Mouse (Mus musculus): Measurements from ENCODE around the gene Padi1.
A peak's percentile ranks its signal among the peaks of the same experiment; 100 is the strongest.

Padi1 gene

DNA sequence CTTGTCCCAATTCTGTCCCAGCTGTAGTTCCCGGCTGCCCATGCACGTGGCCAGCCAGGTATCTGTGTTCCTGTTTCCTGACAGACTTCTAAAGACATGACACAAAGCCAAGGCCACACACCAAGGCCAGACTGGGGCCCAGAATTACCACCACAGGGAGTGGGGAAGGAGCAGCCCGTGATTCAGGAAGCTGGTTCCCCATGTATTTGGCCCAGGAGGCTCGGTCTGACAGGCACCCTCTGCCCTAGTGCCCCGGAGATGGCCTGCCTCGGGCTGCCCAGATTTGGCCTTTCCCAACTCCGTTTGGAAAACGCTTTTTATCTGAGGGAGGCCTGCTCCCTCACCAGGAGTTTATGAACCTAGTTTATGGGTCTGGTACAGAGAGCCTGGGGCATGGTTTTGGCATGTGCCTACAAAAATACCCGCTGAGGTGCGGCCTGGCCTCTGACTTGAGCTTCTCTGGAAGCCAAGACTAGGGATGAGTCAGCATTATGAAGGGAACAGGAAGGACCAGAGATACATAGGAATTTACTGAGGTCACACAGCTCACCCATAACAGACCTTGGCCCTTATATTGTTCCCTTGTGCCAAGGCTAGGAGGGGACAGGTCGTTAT, 16.6 kb upstream of the Padi1 start:
- DNase-seq (ENCODE audit: low read depth) = no peak

DNA sequence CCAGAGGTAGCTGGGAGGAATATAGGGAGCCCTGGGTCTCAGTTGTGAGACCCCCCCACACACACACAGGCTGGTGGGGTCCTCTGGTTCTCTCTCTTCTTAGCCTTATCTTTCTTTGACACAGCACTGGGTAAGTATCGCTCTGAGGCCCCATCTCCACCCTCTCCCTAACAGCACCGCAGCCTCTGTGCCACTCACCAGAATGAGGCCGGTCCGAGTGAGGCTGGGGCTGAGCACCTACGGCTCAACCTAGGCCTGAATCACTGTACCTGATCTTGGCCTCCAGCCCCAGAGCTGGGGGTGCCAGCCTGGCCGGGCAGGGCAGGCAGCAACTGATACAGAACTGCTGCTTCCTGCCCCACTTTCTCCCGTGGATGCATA, 15.2 kb upstream of the Padi1 start:
- DNase-seq (ENCODE audit: low read depth) = no peak

DNA sequence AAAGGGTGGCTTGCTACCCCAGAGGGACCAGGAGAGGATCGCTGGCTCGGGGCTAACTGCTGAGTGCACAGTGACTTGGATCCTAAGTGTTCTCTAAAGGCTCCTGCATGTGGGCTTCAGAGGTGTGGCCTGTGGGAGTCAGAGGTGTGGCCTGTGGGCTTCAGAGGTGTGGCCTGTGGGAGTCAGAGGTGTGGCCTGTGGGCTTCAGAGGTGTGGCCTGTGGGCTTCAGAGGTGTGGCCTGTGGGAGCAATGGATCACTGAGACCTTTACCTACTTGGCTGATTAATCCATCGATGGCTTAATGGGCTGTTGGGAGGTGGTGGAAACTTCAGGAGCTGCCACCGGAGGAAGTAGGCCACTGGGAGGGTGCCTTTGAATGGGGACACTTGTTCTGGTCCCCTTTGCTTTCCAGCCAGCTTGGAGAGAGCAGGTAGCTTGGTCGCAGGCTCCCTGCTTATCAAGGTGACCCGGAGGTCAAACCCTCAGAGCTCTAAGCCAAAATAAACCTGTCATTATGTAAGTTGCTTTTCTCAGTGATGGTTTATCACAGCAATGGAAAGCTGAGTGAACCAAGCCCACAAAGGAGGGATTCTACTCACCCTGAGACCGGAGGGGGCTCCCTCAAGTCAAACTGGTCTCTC, 14.7 kb upstream of the Padi1 start:
- peak; percentile 31 for DNase-seq (ENCODE audit: low read depth)

- DNase-seq (ENCODE audit: low read depth) = peak; percentile 52
Observed at GRCm38 (mm10) chr4:140859291-140859690, 13.7 kb upstream of the Padi1 start.

GRCm38 (mm10) chr4:140857813-140858212, 12.2 kb upstream of the Padi1 start:
- no peak for DNase-seq (ENCODE audit: low read depth)

GRCm38 (mm10) chr4:140857041-140857440, 11.5 kb upstream of the Padi1 start:
- DNase-seq (ENCODE audit: low read depth) = peak; percentile 54

DNA sequence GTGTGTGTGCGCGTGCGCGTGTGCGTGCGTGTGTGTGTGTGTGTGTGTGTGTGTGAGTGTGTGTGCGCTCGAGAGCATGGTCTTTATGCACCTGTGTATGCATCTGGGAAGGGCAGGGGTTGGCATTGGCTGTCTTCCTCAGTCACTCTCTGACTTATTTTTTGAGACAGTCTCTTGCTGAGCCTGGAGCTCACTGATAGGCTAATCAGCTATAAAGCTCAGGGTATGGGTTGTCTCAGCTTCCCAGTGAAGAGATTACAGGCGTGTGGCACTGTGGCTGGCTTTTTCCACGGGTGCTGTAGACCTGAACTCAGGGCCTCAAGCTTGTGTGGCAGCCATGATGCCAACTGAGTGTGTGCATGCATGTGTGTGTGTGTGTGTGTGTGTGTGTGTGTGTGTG, 9.6 kb upstream of the Padi1 start:
- DNase-seq (ENCODE audit: low read depth) = no peak

- no peak for DNase-seq (ENCODE audit: low read depth)
Observed at GRCm38 (mm10) chr4:140854455-140854864, 8.9 kb upstream of the Padi1 start.

DNA sequence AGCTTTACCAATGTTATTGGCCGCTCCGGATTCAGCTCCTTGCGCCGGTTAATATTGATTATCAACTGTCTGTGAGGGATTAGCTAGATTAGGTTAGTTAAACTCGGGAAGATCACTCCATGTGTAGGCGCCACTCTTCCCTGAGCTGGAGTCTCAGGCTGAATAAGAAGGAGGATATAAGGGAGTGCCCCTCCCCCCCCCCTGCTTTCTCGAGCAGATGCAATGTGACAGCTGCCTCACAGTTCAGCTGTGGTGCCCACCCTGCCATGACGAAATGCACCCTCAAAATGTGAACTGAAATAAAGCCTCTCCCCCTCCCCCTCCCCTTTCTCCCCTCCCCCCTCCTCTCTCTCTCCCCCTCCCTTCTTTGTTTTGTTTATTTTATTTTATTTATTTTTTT, 8.0 kb upstream of the Padi1 start:
- no peak for DNase-seq (ENCODE audit: low read depth)

DNA sequence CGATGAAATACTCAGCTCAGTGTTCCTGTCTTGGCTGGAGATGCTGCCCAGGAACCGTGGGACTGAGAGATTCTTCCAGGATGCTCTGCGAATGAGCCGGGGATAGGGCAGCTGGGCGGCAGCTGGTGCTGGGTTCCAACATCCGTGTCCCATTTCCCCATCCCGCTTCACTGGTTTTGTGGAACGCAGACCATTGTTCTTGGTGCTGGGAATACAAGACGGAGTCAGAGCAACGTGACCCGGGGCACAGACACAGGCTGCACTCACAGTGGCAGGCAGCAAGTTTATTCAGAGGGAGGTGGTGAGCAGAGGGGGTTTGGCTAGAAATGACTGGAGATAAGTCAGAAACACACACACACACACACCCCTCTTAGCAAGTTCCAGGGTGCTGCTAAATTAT, 3.7 kb upstream of the Padi1 start:
- DNase-seq (ENCODE audit: low read depth) = no peak

DNA sequence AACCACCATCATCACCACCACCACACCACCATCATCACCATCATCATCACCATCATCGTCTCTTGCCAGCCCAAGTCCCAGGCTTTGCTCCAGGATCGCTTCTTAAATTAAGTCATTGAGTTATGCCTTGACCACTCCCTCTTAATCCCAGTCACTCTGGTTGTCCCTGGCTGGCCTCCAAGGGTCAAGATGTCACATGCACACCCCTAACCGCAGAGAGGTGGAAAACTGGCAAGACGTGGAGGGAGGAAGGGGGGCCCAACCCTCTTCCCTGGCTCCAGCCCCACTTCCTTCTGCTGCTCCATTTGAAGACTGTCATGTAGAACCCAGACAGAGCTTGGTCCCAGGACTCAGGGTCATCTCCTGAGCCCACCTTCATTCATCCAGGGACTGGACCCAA, 587 bp downstream of the Padi1 start:
- no peak for DNase-seq (ENCODE audit: low read depth)

DNA sequence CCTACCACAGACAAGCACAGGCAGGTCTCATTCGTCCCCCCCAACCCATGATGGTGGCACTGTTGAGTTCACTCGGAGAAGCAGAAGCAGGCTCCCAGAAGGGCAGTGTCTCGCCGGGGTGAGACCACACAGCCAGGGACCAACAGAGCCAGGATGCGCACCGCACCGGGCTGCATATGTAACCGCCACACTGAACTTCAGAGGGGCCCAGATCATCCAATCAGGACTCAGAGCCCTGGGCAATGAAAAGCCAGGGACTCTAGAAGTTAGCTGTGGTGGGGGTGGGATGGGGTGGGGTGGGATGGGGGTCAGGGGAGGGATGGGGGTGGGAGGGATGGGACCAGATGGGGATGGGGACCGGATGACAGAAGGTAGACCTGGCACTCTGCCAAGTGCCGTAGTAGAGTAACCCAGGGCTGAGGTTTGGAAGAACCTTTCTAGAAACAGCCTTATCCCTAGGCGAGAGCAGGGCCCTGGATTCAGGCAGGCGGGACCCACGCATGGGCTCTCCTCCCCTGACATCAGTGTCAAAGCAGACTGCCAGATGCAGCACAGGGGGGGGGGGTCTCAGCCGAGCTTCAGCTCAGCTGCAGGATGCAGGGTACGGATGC, 1.8 kb downstream of the Padi1 start:
- no peak for DNase-seq (ENCODE audit: low read depth)

DNA sequence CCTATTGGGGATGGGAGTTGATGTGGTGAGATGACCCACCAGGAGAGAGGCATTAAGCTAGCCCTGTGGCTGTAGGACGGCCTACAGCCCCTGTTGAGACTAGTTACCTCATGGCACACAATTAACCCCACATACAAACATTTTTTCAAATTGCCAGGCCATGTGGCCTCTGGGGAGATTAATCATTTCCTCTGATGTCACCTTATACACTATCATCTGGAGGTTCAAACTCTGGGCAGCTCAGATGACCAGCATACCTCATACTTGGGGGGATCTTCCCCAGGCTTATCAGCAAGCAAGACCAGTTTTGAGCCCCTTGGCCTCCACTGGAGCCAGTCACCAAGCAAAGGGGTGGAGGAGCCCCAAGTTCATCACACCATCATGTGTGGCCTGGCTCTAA, 2.7 kb downstream of the Padi1 start:
- no peak for DNase-seq (ENCODE audit: low read depth)

DNA sequence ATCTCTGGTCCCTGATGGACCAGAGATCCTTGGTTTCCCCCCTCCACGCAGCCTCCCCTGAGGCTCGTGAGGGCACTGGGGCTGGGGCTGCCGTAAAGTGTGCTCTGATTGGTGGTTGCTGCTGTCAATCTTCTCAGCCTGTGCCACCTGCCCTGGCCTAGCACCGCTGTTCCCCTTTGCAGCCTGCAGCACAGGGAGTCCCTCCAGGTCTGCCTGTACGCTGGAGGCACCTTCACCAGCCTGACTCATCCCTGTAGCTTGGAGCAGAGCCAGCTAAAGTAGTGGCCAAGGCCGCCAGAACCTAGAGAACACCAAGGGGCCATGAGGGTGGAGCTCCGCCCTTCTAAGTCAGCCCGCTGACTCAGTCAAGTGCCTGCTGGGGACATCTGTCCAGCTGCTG, 7.7 kb downstream of the Padi1 start:
- peak; percentile 40 for DNase-seq (ENCODE audit: low read depth)

DNA sequence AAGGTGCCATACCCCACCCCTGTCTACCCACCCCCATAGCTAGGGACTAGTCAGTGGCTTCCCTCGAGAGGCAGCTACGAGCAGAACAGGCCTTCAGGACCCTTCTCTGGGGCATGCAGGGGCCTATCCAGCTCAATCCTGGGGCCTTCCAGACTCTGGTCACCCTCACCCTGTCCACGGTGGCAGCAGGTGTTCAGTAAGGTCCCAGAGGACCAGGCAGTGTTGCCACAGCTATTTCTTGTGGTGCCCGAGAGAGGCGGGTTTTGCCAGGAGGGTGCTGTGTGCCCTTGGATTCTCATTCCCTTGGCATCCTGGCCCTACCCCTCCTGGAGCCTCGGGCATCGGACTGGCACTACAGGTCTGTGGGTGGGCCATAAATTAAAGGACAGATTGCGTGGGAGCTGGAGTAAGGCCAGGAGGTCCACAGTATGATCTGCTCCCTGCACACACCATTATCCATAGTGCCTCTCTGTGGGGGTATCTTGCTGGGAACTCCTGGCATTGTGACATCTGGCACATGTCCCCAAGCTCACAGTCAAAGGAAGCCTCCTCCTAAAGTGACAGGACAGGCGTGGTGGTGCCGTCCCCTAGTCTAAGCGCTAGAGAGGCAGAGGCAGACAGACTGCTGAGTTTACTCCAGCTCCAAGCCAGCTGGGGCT, 9.2 kb downstream of the Padi1 start:
- DNase-seq (ENCODE audit: low read depth) = no peak

DNA sequence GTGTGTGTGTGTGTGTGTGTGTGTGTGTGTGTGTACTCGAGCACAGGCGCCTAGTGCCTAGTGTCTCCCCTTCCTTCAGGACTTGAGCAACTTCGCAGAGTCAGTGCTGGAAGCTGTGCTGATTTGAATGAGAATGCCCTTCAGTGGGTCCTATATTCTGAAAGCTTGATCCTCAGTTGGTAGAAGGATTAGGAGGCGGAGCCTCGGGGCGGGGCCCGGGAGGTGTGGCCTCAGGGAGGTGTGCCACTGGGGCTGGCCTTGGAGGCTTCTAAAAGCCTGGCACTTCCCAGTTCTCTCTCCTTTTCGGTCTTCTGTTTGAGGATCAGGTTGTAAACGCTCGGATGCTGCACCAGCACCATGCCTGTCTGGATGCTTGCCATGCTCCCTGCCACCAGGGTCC, 9.9 kb downstream of the Padi1 start:
- DNase-seq (ENCODE audit: low read depth) = peak; percentile 42

DNA sequence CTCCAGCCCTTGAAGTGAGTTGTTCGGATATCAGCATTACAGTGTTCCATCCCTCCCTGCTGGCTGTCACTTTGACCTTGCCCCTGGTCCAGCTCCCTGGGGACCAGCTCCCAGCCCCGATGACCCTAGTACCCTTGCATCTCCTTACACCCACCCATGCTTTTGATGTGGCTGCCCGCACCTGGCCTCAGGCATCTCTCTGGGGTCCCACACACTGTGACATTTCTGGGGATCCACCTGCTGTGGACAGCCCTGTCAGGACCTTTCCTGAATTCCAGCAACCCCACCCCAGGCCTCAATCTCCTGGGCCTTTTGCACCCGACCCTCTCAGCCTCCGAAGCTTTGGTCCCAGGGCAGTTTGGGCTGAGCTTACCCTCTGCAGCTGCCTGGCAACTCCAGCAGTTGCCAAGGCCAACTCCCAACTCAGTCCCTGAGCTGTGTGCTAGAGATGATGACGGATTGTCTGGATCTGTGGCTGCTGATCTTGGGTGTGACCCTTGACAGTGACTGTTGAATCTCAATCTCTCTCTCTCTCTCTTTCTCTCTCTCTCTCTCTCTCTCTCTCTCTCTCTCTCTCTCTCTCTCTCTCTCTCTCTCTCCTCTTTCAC, 11.1 kb downstream of the Padi1 start:
- no peak for DNase-seq (ENCODE audit: low read depth)

GRCm38 (mm10) chr4:140832821-140833220, 12.8 kb downstream of the Padi1 start:
- no peak for DNase-seq (ENCODE audit: low read depth)

GRCm38 (mm10) chr4:140831808-140832207, 13.8 kb downstream of the Padi1 start:
- DNase-seq (ENCODE audit: low read depth) = no peak

DNA sequence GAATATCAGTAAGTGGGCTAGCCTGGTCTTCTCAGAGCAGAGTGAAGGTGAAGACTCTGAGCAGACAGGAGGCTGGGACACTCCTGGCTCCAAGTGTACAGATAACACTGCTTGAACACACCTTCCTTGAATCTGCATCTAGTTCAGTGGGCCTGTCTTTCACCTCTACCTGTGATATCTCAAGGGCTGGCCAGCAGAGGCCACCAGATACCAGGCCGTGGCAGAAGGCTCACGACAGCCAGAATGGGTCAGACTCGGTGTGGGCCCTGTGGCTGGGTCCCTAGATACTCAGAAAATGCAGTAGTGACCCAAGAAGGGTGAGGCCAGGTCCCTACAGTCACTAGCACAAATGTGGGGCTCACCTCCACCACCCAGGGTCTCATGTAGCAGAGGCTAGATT, 18.3 kb downstream of the Padi1 start:
- DNase-seq (ENCODE audit: low read depth) = no peak

DNA sequence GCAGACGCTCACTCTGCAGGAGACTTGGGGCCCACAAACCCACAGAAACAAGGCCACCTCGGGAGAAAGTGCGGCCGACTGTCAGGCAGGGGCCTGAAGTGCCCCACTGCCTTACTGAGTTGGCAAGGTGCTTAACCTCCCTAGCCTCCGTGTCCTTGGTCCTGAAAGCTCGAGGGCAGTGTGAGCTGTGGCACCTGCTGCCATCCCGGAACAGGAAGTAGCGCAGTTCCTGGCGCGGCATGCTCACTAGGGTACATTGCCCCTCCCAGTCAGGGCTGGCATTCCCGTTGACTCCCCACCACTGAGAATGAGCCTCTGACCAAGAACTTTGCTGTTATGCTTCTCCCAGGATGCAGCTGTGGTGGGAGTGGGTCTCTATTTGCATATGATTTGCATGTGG, 19.6 kb downstream of the Padi1 start:
- peak; percentile 20 for DNase-seq (ENCODE audit: low read depth)

DNA sequence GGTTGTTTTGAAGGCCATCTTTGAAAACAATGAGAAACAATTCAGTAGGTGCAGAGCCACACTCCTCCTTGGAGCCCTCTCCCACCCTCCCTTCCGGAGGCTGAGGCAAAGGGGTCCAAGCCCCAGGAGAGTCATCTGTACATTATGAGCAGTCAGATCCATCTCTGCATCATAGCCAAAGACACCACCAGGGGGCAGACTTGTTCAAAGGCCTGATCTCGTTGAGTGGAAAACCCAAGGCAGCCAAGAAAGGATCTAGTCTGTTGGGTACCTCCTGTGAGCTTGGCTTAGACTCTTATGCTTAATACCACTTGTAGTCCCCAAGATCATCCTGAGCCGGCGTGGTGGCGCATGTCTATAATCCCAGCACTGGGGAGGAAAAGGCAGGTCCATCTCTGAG, 23.6 kb downstream of the Padi1 start:
- peak; percentile 76 for DNase-seq (ENCODE audit: low read depth)

DNA sequence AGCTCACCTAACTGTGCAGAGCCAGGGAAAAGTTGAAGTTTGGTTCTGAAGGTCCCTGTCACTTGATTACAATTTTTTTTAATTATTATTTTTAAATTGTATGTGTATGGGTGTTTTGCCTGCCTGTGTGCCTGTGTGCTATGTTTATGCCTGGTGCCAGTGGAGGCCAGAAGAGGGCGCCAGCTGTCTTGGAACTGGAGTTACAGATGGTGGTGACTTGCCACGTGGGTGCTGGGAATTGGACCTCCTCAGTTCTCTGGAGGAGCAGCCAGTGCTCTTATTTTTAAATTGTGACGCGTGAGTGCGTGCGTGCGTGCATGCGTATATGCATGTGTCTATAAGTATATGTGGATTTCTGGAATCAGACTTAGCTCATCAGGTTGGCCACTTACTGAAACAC, 28.2 kb downstream of the Padi1 start:
- peak; percentile 33 for DNase-seq (ENCODE audit: low read depth)
